Mouse (Mus musculus) neural tube, embryonic 14.5 days (tissue): ENCODE data around the gene Ran. TPM values are rescaled to one million over a fixed set of nuclear protein-coding genes. Genes with fewer than 3 reads are reported as not detected.

ENCODE experiments used
- ATAC-seq: fragments of 200-750 bp; cut with Nextera tagmentation; 2 replicates; pipeline ENCODE4 v1.8.0; 2017; ENCODE audit warnings: low read depth, mild to moderate bottlenecking, moderate TSS enrichment, moderate library complexity
- H3K27ac ChIP-seq: fragments of 300-500 bp; sonication (generic); 2 replicates; pipeline ENCODE4 v1.5.1; 2014; ENCODE audit warnings: low read depth, mild to moderate bottlenecking, control low read depth, low read length, moderate library complexity, mixed read lengths
- H3K27me3 ChIP-seq: fragments of 300-500 bp; sonication (generic); 2 replicates; pipeline ENCODE4 v1.6.1; 2014; ENCODE audit warnings: low read length; ENCODE audit not compliant: control insufficient read depth, insufficient read depth
- H3K36me3 ChIP-seq: fragments of 300-500 bp; sonication (generic); 2 replicates; pipeline ENCODE4 v1.6.1; 2014; ENCODE audit warnings: low read length, mixed read lengths; ENCODE audit not compliant: control insufficient read depth, insufficient read depth
- H3K4me1 ChIP-seq: fragments of 300-500 bp; sonication (generic); 2 replicates; pipeline ENCODE4 v1.6.1; 2014; ENCODE audit warnings: low read length; ENCODE audit not compliant: control insufficient read depth, insufficient read depth
- H3K4me2 ChIP-seq: fragments of 300-500 bp; sonication (generic); 2 replicates; pipeline ENCODE4 v1.6.1; 2014; ENCODE audit warnings: mild to moderate bottlenecking, low read depth, low read length, control low read depth
- H3K4me3 ChIP-seq: fragments of 300-500 bp; sonication (generic); 2 replicates; pipeline ENCODE4 v1.5.1; 2014; ENCODE audit warnings: low read depth, low read length, control low read depth, mixed read lengths
- H3K9ac ChIP-seq: fragments of 300-500 bp; sonication (generic); replicated peaks from 2 replicates; pipeline ENCODE4 v1.6.1; 2014; ENCODE audit warnings: low read depth, mild to moderate bottlenecking, control low read depth, low read length, mixed read lengths
- H3K9me3 ChIP-seq: fragments of 300-500 bp; sonication (generic); 2 replicates; pipeline ENCODE4 v1.6.1; 2016; ENCODE audit warnings: low read length; ENCODE audit not compliant: control insufficient read depth
- WGBS: fragments of 180-500 bp; shearing (Covaris S2); extraction: QIAGEN DNeasy Blood & Tissue Kit; methylation state at CpG from one replicate; pipeline ENCODE4 v1.1.7; 2014; 5-methylcytosine and 5-hydroxymethylcytosine counted together
- polyA plus RNA-seq: library from polyadenylated mRNA; unstranded; fragments of >200 nt; fragmentation: Nextera tagmentation; extraction: Ambion mirVana; gene quantifications from 2 replicates; pipeline ENCODE4 v1.2.1, GENCODE M21; 2014

Ran gene
- polyA plus RNA-seq, 1 experiment from 2014 or later: 305 TPM

DNA sequence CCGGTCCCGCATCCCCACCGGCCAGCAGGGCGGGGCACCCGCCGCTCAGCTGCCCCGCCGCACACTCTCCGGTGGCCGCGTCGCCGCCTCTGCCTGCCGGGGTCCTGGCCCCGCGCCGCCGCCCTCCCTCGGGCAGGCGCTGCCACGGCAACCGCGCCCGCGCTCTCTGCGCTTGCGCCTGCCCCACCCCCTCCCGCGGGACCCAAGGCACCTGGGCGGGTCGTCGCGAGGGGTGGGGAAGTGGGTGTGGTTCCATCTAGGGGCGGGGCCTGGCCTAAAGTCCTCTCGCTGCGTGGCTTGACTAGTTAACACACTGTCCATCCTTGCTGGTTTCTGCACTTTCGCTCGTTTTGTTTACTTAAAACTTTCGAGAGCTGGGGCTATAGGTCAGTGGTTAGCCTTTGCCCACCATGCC is 11.4 kb upstream of the Ran start, which contains the start of gene Stx2:
TSS of gene Stx2 (minus strand) at position 163 of the 415 bp plus-strand sequence.
- Histone ChIP-seq H3K4me3 (peak within 1 kb of the TSS; percentile 59), H3K4me1 (peaks cover 9% of the 10 kb centered on the region; the same call in 1 of the 2 replicates), H3K9ac (peak within 1 kb of the TSS; percentile 74), H3K4me2 (peak within 1 kb of the TSS; percentile 63), H3K27me3 (no peaks in the 10 kb centered on the region), H3K36me3 (no peaks in the 10 kb centered on the region), H3K9me3 (no peaks in the 10 kb centered on the region), H3K27ac (0 out of 2 replicates have a peak within 1 kb of the TSS, but pooled peaks have one; percentile 6)
- WGBS: 0% methylated on average over 37 of the region's 39 CpGs
- ATAC-seq: peak; percentile 83

GRCm38 (mm10) chr5:129009577-129009976 is 10.3 kb upstream of the Ran start:
- Histone ChIP-seq H3K27me3 (no peaks in the 10 kb centered on the region), H3K27ac (no peak overlapping the region), H3K9ac (no peak overlapping the region), H3K4me2 (no peak overlapping the region), H3K36me3 (no peaks in the 10 kb centered on the region), H3K9me3 (no peaks in the 10 kb centered on the region), H3K4me1 (peaks cover 9% of the 10 kb centered on the region; the same call in 1 of the 2 replicates), H3K4me3 (no peak overlapping the region)
- ATAC-seq: no peak
- 77% methylated on average over 3 of the region's 3 CpGs for WGBS

DNA sequence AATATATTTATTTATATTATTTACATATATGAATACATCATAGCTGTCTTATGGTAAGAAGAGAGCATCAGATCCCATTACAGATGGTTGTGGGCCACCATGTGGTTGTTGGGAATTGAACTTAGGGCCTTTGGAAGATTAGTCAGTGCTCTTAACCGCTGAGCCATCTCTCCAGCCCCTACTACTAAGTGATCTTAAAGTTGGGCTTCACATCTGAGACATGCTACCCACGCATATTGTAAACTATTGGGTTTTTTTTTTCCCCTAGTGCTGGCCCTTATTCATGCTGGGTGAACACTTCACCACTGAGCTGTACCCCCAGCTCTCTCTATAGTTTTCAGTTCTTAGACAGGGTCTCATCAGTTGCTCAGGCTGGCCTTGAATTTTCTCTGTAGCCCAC is 8.9 kb upstream of the Ran start:
- no peak overlapping the region for H3K9ac ChIP-seq
- WGBS: 86% methylated on average over 2 of the region's 2 CpGs

GRCm38 (mm10) chr5:129015020-129015419 is 4.8 kb upstream of the Ran start:
- Histone ChIP-seq H3K4me1 (0 out of 2 replicates have a peak, but pooled peaks cover 3% of the 10 kb centered on the region), H3K9me3 (no peaks in the 10 kb centered on the region), H3K4me2 (no peak overlapping the region), H3K4me3 (no peak overlapping the region), H3K27me3 (no peaks in the 10 kb centered on the region), H3K27ac (no peak overlapping the region), H3K9ac (no peak overlapping the region), H3K36me3 (no peaks in the 10 kb centered on the region)
- ATAC-seq: no peak
- WGBS: 86% methylated on average over 3 of the region's 3 CpGs

More for the DNA sequence above, 8.9 kb upstream of the Ran start:
- Histone ChIP-seq H3K4me3 (no peak overlapping the region), H3K9me3 (no peaks in the 10 kb centered on the region), H3K27me3 (no peaks in the 10 kb centered on the region), H3K4me2 (no peak overlapping the region), H3K4me1 (peaks cover 9% of the 10 kb centered on the region; the same call in 1 of the 2 replicates), H3K27ac (no peak overlapping the region), H3K36me3 (no peaks in the 10 kb centered on the region)
- ATAC-seq: no peak

- Histone ChIP-seq H3K9ac (no peak overlapping the region), H3K27me3 (no peaks in the 10 kb centered on the region), H3K4me3 (no peak overlapping the region), H3K9me3 (no peaks in the 10 kb centered on the region), H3K27ac (no peak overlapping the region), H3K4me2 (no peak overlapping the region), H3K36me3 (no peaks in the 10 kb centered on the region), H3K4me1 (0 out of 2 replicates have a peak, but pooled peaks cover 3% of the 10 kb centered on the region)
- 84% methylated on average over 5 of the region's 5 CpGs for WGBS
- no peak for ATAC-seq
These were observed 4.3 kb upstream of the Ran start for GRCm38 (mm10) chr5:129015540-129015939.

DNA sequence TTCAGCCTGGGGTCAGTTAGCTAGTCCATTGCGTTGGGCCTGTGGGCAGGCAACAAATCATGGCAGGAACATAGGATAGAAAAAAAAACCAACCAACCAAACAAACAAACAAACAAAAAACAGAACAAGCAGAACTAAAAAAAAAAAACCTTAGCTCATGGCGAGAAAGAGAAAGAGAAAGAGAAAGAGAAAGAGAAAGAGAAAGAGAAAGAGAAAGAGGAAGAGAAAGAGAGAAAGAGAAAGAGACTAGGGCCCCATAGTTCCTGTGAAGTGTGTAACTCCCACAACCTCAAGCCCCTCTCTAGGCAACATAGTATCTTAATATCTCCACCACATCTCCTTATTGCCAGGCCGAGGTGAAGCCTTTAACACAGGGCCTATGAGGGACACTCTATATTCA is 3.5 kb upstream of the Ran start:
- no peak overlapping the region for H3K9ac ChIP-seq
- no peak overlapping the region for H3K4me3 ChIP-seq
- no peaks in the 10 kb centered on the region for H3K9me3 ChIP-seq
- H3K4me2 ChIP-seq: no peak overlapping the region
- peaks cover 5% of the 10 kb centered on the region for H3K4me1 ChIP-seq
- no peaks in the 10 kb centered on the region for H3K36me3 ChIP-seq
- H3K27me3 ChIP-seq: no peaks in the 10 kb centered on the region
- ATAC-seq: no peak
- 97% methylated on average over 3 of the region's 3 CpGs for WGBS
- no peak overlapping the region for H3K27ac ChIP-seq

DNA sequence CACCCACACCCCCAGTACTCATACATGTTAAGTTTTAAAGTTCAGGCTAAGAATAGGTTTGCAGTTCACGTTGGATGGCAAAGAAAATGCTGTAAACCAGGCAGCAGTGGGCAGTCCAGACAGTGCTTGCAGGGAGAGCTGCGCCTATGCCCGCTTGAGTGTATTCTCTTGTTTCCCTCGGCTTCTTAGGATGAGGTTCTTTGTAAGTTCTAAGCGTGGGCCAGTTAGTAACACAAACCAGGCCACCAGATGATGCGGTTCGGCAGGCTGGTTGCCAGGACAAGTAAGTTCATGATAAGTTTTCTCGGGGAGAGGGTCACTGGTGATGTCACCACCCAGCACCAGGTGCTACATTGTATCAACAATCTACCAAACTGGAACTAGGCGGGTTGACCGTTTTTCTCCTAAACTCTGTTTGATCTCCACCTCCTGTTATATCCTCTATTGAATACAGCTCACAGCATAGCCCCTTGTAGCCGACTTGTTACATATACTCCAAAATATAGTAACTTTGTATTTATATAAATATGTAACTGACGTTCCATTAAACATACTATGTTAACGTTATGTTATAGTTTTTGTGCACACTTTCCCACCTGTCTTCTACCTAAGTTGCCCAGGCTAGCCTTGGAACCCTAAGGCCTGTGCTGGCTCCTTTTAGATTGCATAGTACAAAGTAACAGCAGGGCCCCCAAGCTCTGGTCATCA is 933 bp upstream of the Ran start:
- 89% methylated on average over 13 of the region's 13 CpGs for WGBS
- H3K36me3 ChIP-seq: 0 out of 2 replicates have a peak, but pooled peaks cover 4% of the 10 kb centered on the region
- peak overlapping the region; percentile 51 for H3K4me2 ChIP-seq
- peak overlapping the region; percentile 86 for H3K9ac ChIP-seq
- H3K4me3 ChIP-seq: peak overlapping the region; percentile 84
- no peaks in the 10 kb centered on the region for H3K27me3 ChIP-seq
- H3K27ac ChIP-seq: peak overlapping the region; percentile 99
- ATAC-seq: no peak; the same call in 1 of the 2 replicates
- no peaks in the 10 kb centered on the region for H3K9me3 ChIP-seq
- H3K4me1 ChIP-seq: peaks cover 11% of the 10 kb centered on the region

- Histone ChIP-seq H3K4me1 (peaks cover 11% of the 10 kb centered on the region), H3K9me3 (no peaks in the 10 kb centered on the region), H3K4me2 (peak overlapping the region; percentile 93), H3K27ac (peak overlapping the region; percentile 95), H3K36me3 (peaks cover 4% of the 10 kb centered on the region; the same call in 1 of the 2 replicates), H3K9ac (peak overlapping the region; percentile 72), H3K27me3 (no peaks in the 10 kb centered on the region), H3K4me3 (peak overlapping the region; percentile 84)
- WGBS: under 1% methylated on average over 47 of the region's 56 CpGs
- peak; percentile 71 for ATAC-seq
These were observed 415 bp downstream of the Ran start for GRCm38 (mm10) chr5:129020300-129020668.

DNA sequence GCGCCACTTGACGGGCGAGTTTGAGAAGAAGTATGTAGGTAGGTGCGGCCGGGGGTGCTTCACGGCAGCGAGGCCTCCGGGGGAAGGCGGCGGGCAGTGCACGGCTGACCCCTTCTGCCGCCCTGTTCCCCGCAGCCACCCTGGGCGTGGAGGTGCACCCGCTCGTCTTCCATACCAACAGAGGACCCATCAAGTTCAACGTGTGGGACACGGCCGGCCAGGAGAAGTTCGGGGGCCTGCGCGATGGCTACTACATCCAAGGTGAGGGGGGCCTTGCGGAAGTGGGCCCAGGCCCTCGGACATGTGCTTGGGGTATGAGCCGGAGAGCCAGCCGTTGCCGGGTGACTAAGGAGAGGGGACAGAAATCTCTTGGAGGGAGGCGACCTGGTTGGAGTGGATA is 862 bp downstream of the Ran start:
- Histone ChIP-seq H3K9me3 (no peaks in the 10 kb centered on the region), H3K27ac (peak overlapping the region; percentile 95), H3K4me2 (peak overlapping the region; percentile 93), H3K4me3 (peak overlapping the region; percentile 84), H3K4me1 (peaks cover 11% of the 10 kb centered on the region), H3K36me3 (peaks cover 4% of the 10 kb centered on the region; the same call in 1 of the 2 replicates), H3K9ac (peak overlapping the region; percentile 72), H3K27me3 (no peaks in the 10 kb centered on the region)
- 8% methylated on average over 25 of the region's 28 CpGs for whole genome bisulfite sequencing
- ATAC-seq: peak; percentile 30
